Mouse (Mus musculus): ENCODE measurements around the gene Lonp2.

GRCm38 (mm10) chr8:86730860-86731259, 107.0 kb downstream of the Lonp2 start:
- TF ChIP-seq POLR2A (IDR thresholded peaks at IDR 0.05; ENCODE audit: borderline replicate concordance, low read depth, low read length), result no peak
- TF ChIP-seq CTCF (IDR thresholded peaks at IDR 0.05; ENCODE audit: low read depth, low read length), result no peak

Data from bone marrow macrophage, adult 2 months (primary cell).